Mouse (Mus musculus) NIH3T3 (cell line): ENCODE measurements around the gene Grip1.

ENCODE experiments used
- DNase-seq: peaks from one replicate; pipeline ENCODE4 v3.0.0-alpha.2; 2012; ENCODE audit warnings: low read depth

Gene Grip1

DNA sequence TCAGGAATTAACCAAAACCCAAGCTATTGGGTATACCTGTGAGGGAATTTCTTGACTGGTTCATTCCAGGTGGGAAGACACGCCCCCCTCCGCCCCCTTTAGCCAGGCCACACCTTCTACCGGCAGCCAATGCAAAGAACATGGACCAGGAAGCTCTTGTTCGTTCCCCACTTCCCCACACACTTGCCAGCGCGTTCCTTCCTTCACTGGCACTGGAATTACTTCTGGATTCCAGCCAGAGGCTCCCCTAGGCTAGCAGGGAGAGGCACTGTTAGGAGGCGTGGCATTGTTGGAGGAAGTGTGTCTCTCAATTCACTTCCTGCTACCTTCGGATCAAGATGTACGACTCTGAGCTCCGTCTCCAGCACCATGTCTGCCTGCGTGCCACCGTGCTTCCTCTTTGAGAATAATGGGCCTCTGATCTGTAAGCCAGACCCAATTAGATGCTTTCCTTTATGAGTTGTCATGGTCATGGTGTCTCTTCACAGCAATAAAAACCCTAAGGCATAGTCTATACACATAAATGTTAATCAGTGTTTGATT, 682.5 kb downstream of the Grip1 start:
- no peak for DNase-seq
